Mouse (Mus musculus) large intestine, adult 2 months (tissue): ENCODE measurements at regions not wholly inside any gene's neighbourhood (a gene's known extent, or its start where the extent isn't known, plus 50 kb on each side); places are given as distances from the start of the nearest gene placed in this dataset.

Experiments
- DNase-seq: peaks from one replicate; pipeline ENCODE4 v3.0.0-alpha.2; 2012; ENCODE audit warnings: low read depth, low spot score
- WGBS: fragments of 180-500 bp; shearing (Covaris S2); methylation state at CpG from one replicate; pipeline ENCODE4 v1.1.7; 2018; 5-methylcytosine and 5-hydroxymethylcytosine counted together

- no peak for DNase-seq
- 85% methylated on average over 1 of the region's 1 CpGs for WGBS
Observed at GRCm38 (mm10) chr2:84259222-84259621, 166.0 kb downstream of the Calcrl start.

GRCm38 (mm10) chr2:84260701-84261100, 164.5 kb downstream of the Calcrl start:
- 81% methylated on average over 4 of the region's 4 CpGs for WGBS
- no peak for DNase-seq

GRCm38 (mm10) chr2:84261481-84261880, 163.7 kb downstream of the Calcrl start:
- WGBS = 93% methylated on average over 5 of the region's 5 CpGs
- no peak for DNase-seq

DNA sequence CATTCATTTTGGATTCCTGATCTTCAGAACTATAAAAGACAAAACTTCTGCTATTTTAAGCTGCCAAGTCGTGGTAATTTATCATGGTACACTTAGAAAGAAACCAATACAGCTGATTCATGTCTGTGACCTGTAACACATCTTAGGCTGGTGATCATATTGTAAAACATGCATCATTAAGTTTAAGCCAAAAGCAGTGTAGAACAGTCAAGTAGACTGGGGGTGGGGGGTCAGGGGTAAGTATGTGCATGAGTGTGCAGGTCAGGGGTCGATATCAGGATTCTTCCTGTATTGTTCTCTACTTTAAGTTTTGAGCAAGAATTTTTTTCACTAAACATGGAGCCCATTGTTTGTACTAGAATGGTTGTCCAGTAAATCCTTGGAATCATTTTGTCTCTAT, 160.7 kb downstream of the Calcrl start:
- no peak for DNase-seq
- WGBS = 82% methylated on average over 2 of the region's 2 CpGs

- DNase-seq = no peak
Observed at GRCm38 (mm10) chr2:84265002-84265401, 160.2 kb downstream of the Calcrl start.

DNA sequence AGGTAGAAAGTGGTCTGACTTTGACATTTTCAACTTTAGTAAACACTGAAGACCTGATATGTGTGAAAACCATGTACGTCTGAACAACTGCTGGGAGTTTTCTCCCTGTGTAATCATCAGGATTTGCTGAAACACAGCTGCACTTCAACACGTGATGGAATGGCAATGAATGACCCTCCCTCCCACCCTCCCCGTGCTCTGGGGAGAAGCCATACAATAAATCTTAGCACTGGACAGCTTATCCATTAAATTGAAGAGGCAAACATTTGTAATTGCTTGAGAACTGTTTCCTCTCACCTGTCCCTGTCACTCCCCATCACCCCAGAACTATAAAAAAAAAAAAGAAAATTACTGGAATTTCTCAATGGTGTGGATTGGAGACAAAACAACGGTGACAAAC, 159.1 kb downstream of the Calcrl start:
- no peak for DNase-seq

DNA sequence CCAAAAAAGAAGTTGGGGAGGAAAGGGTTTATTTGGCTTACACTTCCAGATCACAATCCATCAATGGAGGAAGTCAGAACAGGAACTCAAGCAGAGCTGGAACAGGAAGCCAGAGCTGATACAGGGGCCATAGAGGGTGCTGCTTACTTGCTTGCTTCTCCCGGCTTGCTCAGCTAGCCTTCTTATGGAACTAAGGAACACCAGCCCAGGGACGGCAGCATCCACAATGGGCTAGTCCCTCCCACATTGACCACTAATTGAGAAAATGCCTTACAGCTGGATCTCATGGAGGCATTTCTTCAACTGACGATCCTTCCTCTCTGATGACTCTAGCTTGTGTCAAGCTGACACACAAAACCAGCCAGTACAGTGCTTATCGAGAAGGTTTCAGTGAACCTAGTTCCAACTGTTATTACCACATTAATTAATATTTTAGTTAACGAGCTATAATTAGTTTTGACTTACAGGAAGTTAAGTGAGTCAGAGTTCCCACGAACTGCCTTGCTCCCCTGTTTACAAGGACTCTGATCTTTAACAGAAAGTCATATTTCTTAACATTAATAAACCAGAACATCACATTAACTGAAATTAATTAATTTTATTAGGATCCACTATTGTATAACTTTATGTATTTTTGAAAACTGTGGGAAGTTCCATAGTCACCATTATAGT, 158.2 kb downstream of the Calcrl start:
- 68% methylated on average over 6 of the region's 6 CpGs for WGBS
- no peak for DNase-seq

More for the DNA sequence above, 159.1 kb downstream of the Calcrl start:
- WGBS = 16% methylated on average over 4 of the region's 4 CpGs

DNA sequence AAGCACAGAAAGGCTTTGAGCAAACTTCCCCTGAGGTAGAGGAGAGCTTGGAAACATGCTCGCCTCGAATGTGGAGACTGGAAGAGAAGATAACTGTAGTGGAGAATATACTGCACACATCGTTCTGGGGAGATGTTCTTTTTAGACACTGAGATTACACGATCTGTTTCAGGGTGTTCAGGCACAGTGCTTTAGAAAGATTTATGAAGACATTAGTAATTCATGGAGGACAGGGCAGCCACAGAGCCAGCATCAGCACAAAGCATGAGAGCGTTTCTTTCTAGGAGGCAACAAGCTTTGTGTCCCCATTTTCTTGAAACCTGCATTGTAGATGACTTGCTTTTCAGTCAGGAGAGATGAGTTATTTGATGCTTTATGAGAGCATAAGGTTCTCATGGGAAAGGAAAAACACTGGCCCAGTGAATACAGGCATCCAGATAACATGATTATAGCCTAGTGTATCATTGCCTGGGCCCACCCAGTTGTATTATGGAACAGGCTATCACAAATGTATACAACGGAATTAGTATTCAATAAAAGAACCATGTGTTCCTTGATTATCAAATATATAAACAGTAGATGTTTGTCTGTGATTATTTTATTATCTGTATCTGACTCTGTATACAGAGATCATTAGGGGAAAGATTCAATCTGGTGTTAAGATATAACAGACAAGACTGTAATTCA, 151.0 kb downstream of the Calcrl start:
- DNase-seq = no peak
- 38% methylated on average over 6 of the region's 6 CpGs for WGBS

- 81% methylated on average over 1 of the region's 1 CpGs for WGBS
- no peak for DNase-seq
Observed at GRCm38 (mm10) chr2:84277181-84277580, 148.0 kb downstream of the Calcrl start.
